Mouse (Mus musculus) hindbrain, embryonic 16.5 days (tissue): ENCODE results near the gene Gna11. TPM values are rescaled to one million over a fixed set of nuclear protein-coding genes. Genes with fewer than 3 reads are reported as not detected.

Experiments used
- microRNA-seq: library from miRNA; unstranded; fragments of <30 nt; microRNA quantifications from one replicate; pipeline ENCODE4, GENCODE M21; 2017
- polyA plus RNA-seq: library from polyadenylated mRNA; unstranded; fragments of >200 nt; fragmentation: Nextera tagmentation; extraction: Ambion mirVana; gene quantifications from 2 replicates; pipeline ENCODE4 v1.2.1, GENCODE M21; 2015

Gna11 gene
- polyA plus RNA-seq, 1 experiment from 2014 or later, result 96.0 TPM

Small RNA genes lying within 50 kb of the gene (microRNA-seq; reads per million reads assigned to microRNA genes)
- not detected for gene Gm25595

Other genes starting within 250 kb of the Gna11 start
- gene Cactin, start 224.1 kb downstream of the Gna11 start, polyA plus RNA-seq, result 26.3 and 30.6 TPM in 2 replicates
- gene Tbxa2r, start 216.5 kb downstream of the Gna11 start, polyA plus RNA-seq, result 5.4 and 6.3 TPM in 2 replicates
- gene Gipc3, start 201.9 kb downstream of the Gna11 start, polyA plus RNA-seq, result not detected in 2 replicates
- 31.7 TPM in 2 replicates for gene Hmg20b, start 194.7 kb downstream of the Gna11 start, polyA plus RNA-seq
- 17.5 and 19.0 TPM in 2 replicates for gene Mfsd12, start 187.7 kb downstream of the Gna11 start, polyA plus RNA-seq
- gene 4930404N11Rik, start 179.4 kb downstream of the Gna11 start, polyA plus RNA-seq, result 0.49 and 1.1 TPM in 2 replicates
- gene Fzr1, start 166.7 kb downstream of the Gna11 start, polyA plus RNA-seq, result 149 and 156 TPM in 2 replicates
- gene Dohh, start 160.8 kb downstream of the Gna11 start, polyA plus RNA-seq, result 99.8 and 108 TPM in 2 replicates
- 7.9 and 9.4 TPM in 2 replicates for gene Gm48551, start 160.7 kb downstream of the Gna11 start, polyA plus RNA-seq
- 1.5 and 2.2 TPM in 2 replicates for gene Gm48552, start 156.2 kb downstream of the Gna11 start, polyA plus RNA-seq
- gene Smim24, start 152.1 kb downstream of the Gna11 start, polyA plus RNA-seq, result 1.6 and 2.3 TPM in 2 replicates
- 24.5 and 34.5 TPM in 2 replicates for gene Nfic, start 89.6 kb downstream of the Gna11 start, polyA plus RNA-seq
- 60.1 and 63.6 TPM in 2 replicates for gene Celf5, start 62.5 kb downstream of the Gna11 start, polyA plus RNA-seq
- gene Ncln, start 48.8 kb downstream of the Gna11 start, polyA plus RNA-seq, result 68.9 and 82.7 TPM in 2 replicates
- 0.65 and 0.79 TPM in 2 replicates for gene S1pr4, start 45.1 kb downstream of the Gna11 start, polyA plus RNA-seq
- gene Gna15, start 21.0 kb downstream of the Gna11 start, polyA plus RNA-seq, result 0.81 and 1.1 TPM in 2 replicates
- gene Aes, start 14.3 kb upstream of the Gna11 start, polyA plus RNA-seq, result 457 and 712 TPM in 2 replicates
- 40.9 and 50.2 TPM in 2 replicates for gene Tle2, start 29.4 kb upstream of the Gna11 start, polyA plus RNA-seq
- 9.0 and 9.2 TPM in 2 replicates for gene Tle6, start 55.9 kb upstream of the Gna11 start, polyA plus RNA-seq
- gene BC025920, start 61.1 kb upstream of the Gna11 start, polyA plus RNA-seq, result 1.6 and 2.3 TPM in 2 replicates
- gene Sirt6, start 82.6 kb upstream of the Gna11 start, polyA plus RNA-seq, result 35.8 and 46.0 TPM in 2 replicates
- 18.2 and 19.2 TPM in 2 replicates for gene Ankrd24, start 83.3 kb upstream of the Gna11 start, polyA plus RNA-seq
- 6.2 and 6.6 TPM in 2 replicates for gene Gm10778, start 103.9 kb upstream of the Gna11 start, polyA plus RNA-seq
- 14.4 and 16.1 TPM in 2 replicates for gene Zfp433, start 159.6 kb upstream of the Gna11 start, polyA plus RNA-seq
- gene Gm3055, start 226.0 kb upstream of the Gna11 start, polyA plus RNA-seq, result 14.4 and 14.9 TPM in 2 replicates